Mouse (Mus musculus) megakaryocyte, embryonic 14.5 days (primary cell): ENCODE measurements at regions not wholly inside any gene's neighbourhood (a gene's known extent, or its start where the extent isn't known, plus 50 kb on each side); places are given as distances from the start of the nearest gene placed in this dataset.

ENCODE experiments used
- FLI1 ChIP-seq: IDR thresholded peaks from 2 replicates; pipeline ENCODE4 v1.6.1; 2012; ENCODE audit warnings: low read length, inconsistent platforms, mixed read lengths
- GATA1 ChIP-seq: IDR thresholded peaks from 3 replicates; pipeline ENCODE4 v1.6.1; 2012; ENCODE audit warnings: mixed read lengths, low read length, inconsistent platforms, borderline replicate concordance

GRCm38 (mm10) chr6:116856093-116856492 is 139.4 kb upstream of the Tmem72 start:
- TF ChIP-seq GATA1 (no peak), FLI1 (no peak)
